Mouse (Mus musculus) B cell, adult 67 days (primary cell): ENCODE data around the gene Oxct2a. TPM values are rescaled to one million over a fixed set of nuclear protein-coding genes. Genes with fewer than 3 reads are reported as not detected.

Source experiments
- total RNA-seq, 2 experiments: library from RNA; stranded (reverse); gene quantifications; 4 replicates each; pipeline ENCODE4 v1.2.4; 2023

The Oxct2a gene
- total RNA-seq: under 1 TPM; 0.29 to 0.53 TPM

GRCm38 (mm10) chr4:123323534-123323933 is at the start of gene Oxct2a:
TSS of gene Oxct2a (minus strand) at chr4:123323634.

DNA sequence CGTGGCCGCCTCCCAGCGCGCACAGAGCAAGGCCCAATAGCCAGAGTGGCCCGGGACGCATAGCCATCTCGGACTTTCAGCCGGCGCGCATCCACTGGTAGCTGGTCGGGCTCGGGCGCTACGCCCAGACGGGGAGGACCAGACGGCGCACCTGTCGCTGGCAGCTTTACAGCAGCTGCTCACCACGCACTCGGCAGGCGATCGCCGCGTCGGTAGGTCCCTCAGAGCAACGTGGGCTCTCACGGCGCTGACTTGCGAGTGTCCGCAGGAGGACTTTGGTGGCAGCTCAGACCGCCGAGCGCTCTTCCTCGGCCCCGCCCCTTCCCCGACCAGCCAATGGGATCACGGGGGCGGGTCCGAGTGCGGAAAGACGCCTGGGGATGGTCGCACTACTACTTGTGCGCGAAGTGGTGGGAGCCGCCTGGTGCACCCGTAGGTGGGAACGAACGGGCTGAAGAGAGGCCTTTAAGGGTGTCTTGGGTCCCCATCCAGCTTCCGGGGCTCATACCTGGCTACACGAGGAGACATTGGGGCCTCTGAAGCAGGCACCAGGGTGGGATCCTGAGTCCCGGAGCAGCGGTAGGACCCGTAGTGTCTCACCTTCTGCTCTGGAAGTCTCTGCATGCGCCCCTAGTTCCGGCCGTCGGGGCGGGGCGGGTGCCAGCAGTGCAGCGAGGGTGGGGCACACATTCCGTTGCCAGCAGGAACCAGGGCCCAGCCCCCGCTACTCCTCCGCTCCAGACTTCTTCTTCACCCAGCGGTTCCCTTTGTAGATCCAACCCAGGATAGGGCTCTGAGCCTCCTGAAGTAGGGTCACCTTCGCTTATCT is 19.4 kb upstream of the Oxct2a start, which contains the start of gene Bmp8a:
Gene Bmp8a, minus strand, starts transcription at position 611 of the 829 bp plus-strand sequence.

Other genes starting within 250 kb of the Oxct2a start
- not detected for gene Bmp8b, start 218.5 kb downstream of the Oxct2a start, total RNA-seq
- gene Oxct2b, start 207.4 kb downstream of the Oxct2a start, total RNA-seq: not detected
- gene Ppie, start 183.7 kb downstream of the Oxct2a start, total RNA-seq: 10 to 100 TPM; 52.2 to 55.5 TPM
- gene Hpcal4, start 140.4 kb downstream of the Oxct2a start, total RNA-seq: not detected
- not detected for gene Nt5c1a, start 122.1 kb downstream of the Oxct2a start, total RNA-seq
- under 1 TPM; 0.29 to 0.77 TPM for gene Heyl, start 90.1 kb downstream of the Oxct2a start, total RNA-seq
- 100 to 1,000 TPM; 106 to 111 TPM for gene Pabpc4, start 61.3 kb downstream of the Oxct2a start, total RNA-seq
- gene Bmp8a, start 19.6 kb upstream of the Oxct2a start, total RNA-seq: under 1 TPM; 0.38 to 0.92 TPM